Mouse (Mus musculus) urinary bladder, postnatal 10 days (tissue): Measurements from ENCODE around the gene Stag1.

Experiments
- DNase-seq: peaks from one replicate; pipeline ENCODE4 v3.0.0; 2022; ENCODE audit warnings: low spot score

The Stag1 gene

DNA sequence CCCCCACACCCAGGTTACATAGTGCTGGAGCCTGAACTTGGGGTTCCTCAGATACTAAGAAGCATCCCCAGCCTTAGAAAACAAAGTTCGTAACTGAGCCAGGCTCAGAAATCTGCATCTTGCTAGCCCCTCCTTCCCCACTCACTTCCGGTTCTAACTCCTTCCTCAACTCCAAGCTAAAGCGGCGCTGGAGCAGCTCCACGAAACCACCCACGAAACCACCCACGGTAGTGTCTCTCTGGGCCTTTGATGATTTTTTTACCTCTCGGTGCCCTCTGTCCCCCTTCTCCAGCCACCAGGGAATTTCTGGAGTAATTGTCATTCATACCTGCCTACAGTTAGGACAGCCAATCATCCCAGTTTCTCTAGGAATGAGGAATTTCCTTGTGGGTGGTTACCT lies at the start of gene Stag1:
TSS of gene Stag1 (plus strand) at position 253 of the 400 bp plus-strand sequence.
- no peak for DNase-seq

DNA sequence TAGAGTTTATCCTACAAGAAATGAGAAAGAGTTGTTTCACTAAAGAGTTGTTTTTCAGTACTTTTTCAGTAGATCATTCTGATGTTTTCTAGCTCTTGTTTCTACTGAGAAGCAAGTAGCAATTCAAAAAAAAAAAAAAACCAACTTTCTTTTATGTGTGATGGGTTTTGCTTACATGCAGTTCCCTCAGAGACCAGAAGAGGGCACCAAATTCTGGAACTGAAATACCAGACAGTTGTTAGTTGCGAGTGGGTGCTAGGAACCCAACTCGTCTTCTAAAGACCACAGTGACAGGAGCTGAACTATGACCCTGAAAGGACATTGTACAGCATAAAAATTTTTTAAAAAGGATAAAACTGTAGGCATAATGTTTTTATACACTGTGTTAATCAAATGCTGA lies 49.3 kb upstream of the Stag1 start:
- no peak for DNase-seq

DNA sequence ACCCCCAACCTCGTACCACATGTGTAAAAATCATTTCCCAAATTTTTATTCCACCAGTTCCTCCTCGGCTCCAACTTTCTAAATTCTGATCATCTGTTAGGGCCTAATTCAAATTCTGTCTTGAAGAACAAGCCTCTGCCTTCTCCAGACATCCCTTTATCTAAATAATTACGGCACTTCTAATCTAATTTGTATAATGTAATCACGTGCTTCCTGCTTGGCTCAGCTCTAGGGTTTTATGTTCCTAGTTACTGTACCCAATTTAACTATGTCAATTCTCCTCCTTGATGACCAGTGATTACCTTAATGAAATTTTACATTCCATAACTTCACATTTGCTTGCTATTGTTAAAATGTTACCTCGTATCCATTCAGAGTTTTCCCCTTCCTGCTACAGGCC lies 41.9 kb upstream of the Stag1 start:
- DNase-seq: no peak

DNA sequence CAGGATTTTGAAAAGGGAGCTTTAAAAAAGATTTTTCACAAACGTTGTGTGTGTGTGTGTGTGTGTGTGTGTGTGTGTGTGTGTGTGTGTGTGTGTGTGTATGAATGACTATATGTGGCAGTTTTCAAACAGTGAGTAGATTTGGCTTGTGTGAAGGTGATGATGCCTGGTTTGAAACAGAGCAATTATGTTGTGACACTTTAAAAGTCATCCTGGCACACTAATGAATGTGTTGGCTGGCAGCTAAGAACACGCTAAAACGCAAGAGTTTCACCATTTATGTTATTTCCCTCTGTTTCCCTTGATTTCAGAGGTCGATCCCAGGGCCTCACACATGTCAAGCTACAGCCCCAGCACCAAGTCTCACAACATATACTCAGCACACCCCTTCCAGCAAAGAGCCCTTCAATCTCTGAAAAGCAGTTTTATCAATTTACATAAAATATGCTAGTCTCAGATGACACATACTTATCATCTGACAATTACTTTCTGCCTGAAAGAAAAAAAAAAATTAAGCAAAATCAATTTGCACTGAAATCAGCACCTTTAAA lies 39.5 kb upstream of the Stag1 start:
- no peak for DNase-seq

DNA sequence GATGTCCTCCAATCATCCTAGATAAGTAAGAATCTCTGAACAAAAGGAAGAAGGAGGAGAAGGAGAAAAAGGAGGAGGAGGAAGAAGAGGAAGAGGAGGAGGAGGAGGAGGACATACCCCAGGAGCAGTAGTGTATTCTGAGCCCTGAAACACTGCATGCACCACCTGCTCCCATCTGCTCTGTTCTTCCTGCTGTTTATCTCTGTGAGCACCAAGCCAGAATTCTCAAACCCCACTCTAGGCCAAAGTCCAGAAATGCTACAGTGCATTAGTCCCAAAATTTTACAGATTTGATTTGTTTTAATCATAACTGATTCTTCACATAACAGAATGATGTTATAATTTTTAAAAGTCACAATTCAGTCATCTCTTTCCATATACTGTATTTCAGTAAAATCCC lies 38.6 kb upstream of the Stag1 start:
- no peak for DNase-seq

DNA sequence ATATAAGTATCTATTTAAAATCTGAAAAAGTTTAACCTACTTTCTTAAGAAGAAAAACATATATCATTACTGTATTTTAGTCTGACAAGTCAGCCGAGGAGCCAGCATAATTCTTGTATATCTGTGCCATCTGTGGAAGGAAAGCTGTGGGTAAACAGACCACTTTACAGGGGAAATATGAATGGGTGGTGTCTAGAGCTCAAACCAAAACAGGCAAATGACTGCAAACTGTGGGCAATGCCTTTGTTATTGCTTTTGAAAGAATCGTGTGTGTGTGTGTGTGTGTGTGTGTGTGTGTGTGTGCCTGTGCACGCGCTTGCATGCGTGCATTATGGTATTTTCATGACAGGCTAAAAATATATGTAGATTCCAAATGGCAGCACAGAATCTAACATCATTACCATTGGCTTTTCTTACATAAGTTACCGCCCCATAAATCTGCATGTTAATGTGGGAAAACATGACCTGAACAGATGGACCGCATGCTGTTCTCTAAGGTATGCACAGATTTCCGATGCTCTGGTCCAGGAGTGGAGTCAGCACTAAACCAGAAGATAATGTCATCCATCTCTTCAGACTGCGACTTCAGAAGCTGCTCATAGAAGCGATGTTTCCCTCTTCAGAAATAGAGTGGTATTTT lies 37.2 kb upstream of the Stag1 start:
- DNase-seq: no peak

DNA sequence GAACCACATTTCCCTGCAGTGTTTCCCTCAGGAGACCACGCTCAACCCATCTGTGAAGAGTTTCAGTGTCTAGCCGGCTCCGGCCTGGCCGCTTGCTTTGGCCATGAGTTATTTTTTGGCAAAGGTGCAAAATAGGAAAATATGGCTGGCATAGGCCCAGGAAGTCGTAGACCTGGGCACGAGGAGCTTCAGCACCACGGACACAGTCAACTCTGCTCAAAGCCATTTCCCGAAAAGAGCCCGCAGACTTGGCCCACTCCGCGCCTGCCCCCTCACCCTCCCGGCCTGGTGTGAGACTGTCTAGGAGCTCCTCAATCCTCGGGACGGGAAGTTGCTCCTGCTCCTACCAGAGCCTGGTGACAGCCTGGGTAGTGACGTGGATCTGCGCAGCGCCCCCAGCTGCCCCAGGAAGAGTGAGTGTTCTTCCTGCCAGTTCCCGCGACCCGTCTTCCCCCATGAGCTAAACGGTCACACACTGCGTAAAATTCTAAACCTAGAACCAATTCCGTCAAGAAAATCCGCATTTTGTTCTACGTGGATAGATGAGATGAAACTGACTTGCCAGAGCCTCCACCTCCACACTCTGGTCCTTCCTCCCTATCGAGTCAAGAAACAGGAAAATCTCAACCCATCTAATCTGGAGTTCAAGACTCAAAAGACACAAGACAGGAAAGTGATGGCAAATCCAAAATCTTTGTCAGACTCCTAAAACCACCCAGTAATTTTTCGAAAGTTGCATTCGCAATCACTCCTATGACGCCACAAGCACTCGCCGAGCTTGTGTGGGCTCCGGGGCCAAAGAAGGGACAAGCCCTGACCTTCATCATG lies 27.6 kb upstream of the Stag1 start:
- DNase-seq: no peak

DNA sequence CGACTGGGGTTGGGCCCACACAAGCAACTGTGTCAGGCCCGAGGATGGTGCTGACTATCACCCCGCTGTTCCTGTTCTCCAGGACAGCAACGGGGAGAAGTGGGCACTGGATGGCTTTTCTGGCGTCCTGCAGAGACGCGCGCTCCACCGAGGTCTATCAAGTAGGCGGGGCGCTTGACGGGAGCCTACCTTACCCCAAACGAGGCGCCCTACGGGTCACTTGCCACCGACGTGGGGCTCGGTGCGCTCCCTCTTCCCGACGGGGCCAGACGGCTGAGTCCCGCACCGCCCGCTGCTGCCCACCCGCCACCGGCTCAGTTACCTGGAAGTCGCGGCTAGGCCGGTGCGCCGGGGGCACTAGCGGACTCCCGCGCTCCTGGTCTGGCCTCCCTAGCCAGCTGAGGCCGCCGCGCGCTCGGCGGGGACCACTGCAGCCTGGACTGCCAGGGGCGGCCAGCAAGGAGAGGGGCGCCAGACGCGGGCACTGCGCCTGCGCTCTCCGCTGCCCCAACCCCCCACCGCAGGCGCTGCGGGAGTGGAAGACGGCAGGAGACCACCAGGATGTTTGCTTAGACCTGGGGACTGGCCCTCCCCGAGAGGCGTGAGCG lies 26.9 kb upstream of the Stag1 start, which contains the start of gene Slc35g2:
TSS of gene Slc35g2 (minus strand) at position 465 of the 608 bp plus-strand sequence.
- DNase-seq: no peak

DNA sequence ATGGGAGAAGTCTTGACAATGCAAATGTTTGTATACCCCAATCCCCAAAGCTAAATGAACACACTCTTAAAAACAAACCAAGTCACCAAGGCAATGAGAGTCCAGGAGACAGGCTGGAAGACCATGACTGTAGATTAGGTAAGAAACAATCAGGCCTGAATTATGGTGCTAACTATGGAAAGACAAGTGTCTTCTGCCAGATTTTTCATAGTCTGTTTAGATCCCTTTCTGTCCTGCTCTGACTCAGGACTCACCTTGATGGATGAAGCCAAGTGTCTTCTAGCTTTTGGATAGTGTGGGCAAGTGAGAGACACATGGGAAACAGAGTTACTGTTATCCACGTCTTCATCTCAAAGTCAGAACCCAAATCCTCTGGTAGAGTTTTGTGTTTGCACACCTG lies 26.1 kb upstream of the Stag1 start:
- DNase-seq: no peak

DNA sequence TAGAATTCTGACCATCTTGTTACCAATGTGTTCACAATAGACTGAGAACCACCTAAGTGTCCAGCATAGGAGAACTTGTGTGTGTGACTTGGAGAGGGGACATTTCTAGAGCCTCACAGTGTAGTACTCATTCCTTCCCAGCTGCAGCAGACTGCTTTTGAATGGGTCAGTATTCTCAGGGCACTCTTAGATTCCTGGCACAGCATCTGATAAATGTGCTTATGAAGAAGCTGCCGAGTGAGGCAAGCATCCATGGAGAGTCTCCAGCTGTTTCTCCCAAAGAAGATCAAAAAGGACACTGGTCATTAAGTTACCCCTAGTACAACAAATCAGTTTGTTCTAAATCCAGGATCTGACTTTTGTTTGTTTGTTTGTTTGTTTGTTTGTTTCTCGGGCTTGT lies 24.3 kb upstream of the Stag1 start:
- no peak for DNase-seq

DNA sequence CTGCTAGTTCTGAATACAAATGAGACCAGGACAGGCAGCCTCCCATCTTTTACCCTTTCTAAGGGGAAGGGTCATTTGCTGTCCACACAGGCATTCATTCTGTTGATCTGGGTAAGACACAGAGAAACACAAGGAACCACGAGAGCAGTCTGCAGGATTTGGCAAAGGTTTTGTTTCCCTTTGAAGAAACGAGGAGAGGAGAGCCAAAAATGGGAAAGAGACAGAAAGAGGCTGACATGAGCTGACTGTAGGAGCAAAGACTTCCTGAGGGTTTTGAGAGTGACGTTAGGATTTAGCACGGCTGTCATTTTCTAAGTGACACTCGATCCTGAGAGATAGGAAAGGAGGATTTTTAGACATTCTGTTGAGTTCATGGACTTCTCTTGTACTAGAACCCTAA lies 23.7 kb upstream of the Stag1 start:
- no peak for DNase-seq

DNA sequence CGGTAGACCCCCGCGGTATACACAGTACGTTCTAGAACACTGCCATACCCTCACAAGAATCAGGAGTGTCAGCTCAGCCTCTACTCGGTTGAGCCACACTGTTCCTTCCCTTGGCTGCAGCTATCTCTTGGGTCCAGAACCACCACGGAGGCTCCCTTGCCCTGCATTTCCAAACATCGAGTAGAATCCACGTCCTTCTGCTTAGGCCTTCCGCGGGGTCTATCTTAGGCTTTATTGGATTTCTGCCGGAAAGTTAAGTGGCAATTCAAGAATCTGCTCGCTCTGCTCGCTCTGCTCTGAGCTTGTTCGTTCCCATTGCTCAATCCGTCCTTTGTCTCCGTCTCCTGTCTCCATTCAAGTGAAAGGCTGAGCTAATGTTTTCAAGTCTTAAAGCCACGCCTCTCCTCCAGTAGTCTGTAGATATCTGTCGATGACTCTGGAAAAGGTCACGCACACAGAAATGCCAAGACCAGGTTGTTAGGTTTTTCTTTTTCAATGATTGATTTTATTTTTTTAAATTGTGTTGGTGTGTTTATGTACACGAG lies 17.3 kb upstream of the Stag1 start:
- no peak for DNase-seq

DNA sequence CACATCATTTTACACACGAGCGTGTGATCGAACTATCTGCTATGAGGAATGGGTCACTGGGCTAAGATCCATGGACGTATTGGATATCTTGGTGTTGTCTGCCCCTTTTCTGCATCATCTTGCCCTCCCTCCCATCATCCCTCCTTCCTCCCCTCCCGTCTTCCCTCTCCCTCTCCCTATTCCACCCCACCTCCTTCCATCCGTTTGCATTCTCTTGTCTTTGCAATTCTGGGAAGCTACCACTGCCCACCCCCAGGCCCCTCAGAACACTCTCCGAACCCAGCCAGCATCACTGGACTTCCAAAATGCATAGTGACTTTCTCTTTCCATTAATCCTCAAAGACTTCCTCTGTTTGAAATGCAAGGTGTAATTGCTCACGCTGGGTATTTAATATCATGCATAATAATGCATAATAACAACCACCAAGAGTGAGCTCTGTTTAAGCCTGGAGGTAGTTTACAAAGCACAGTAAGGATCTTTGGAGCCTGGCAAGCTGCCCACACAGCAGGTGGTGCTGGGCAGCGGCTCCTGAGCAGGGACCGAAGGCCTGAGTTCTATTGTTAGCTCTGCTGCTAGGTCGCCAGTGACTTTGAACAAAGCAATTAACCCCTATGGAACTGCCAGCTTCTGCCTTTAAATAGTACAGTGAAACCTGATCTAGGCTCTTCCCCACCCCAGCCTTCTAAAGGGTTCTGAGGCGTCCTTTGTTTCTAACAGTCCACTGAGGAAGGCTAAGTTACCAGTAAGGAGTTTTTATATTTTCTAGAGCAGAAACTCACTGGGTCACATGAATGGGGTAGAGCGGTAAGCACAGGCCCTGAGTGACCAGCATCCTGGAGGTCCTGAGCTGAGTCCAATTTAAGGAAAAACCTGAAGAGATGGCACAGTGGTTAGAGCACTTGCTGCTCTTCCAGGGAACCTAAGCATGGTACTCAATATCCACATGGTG lies 15.8 kb upstream of the Stag1 start:
- no peak for DNase-seq

DNA sequence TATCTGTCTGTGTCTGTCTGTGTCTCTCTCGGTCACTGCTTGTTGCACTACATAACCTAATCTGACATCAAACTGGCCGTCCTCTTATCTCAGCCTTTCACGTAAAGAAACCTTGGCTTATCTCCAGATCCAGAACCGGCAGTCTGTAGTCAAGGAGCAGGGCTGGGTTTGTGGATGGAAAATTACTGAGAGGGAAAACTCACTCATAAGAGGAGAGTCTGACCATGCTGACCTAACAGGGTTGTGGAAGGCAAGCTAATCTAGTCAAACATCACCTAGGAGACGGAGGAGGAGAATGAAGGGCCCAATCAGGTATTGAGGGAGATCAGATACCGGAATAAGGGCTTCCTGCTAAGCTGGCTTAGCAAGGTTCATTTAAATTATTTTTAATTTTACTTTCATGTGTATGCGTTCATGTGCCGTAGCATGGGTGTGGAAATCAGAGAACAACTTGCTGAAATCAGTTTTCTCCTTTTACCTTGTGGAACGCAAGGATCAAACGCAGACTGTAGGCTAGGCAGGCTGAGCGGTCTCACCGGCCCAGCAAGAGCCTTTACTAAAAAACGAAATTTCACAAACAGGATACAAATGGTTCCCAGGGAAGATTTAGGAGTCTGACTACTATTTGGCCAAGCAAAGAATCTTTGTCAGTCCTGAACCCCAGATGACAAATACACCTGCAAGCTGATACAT lies 14.6 kb upstream of the Stag1 start:
- no peak for DNase-seq

DNA sequence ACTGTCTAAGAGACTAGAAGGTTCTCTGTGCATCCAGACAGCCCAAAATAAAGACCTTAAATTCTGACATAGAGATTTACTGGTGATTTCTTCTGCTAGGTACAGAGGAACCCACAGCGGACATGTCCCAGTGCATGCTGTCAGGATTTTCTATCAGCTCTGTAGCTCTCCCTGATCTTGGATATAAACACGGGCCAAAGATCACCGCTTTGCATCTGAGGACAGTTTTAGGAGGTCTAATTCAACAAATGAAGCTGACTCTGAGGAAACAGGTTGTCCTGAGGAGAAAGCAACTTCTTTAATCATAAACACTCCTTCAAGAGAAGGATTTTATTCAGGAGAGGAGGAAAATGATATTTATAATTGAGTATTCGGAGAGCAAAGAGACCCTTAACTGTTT lies 13.6 kb upstream of the Stag1 start:
- DNase-seq: no peak

DNA sequence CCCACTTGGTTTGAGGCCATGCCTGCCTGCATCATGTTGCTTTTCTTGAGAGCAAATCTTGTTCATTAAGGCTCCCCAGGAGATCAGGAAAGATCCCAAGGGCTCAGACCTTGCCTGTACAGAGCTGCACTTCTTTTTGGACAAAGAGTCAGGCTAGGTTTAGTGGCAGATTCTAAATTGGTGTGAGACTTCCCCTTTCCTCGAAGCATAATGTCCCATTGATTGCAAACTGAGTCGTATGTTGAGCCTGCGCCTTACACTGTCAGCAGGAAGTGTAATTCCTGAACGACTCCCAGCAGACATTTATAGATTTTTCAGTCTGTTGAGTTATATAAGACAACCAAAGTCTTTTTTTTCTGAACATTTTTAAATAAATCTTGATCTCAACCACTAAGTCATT lies 7.1 kb upstream of the Stag1 start:
- no peak for DNase-seq

DNA sequence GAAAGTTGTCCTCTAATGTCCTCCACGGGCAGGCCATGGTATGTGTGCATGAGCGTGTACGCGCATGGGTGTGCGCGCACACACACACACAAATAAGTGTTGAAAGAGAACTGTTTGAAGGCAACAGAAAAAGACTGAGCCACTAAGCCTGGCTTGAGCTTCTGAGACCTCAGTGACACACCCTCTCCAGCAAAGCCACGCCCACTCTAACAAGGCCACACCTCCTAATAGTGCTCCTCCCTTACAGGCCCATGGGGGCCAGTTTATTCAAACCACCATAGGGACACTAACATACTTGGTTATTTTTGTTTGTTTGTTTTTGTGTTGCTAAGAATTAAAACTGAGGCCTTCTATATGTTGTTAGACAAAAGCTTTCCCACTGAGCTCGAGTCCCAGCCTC lies 1.3 kb upstream of the Stag1 start:
- DNase-seq: no peak

DNA sequence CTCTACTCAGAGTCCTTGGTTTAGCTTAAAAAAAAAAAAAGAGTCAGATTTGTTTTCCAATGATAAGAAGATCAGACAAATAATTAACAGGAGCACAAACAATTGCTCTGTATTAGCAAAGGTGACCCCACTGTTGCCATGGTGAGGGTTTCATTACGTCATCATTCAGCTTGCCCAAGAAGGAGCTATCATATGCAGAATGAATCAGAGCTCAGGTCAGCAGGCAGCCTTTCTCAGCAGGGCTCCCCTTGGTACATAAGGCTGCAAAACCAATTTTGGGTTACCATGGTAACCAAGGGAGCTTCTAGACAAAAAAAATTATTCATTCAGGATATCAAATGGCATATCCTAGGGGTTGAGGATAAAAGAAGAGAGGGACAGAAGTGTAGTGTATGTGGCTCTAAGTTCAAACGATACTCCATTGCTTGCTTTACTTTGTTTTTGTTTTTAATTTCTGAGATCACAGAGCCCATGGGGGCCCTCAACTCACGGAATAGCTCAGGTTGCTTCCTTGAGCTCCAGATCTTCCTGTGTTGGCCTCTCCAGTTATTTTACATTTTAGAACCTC lies 2.2 kb downstream of the Stag1 start:
- DNase-seq: no peak

DNA sequence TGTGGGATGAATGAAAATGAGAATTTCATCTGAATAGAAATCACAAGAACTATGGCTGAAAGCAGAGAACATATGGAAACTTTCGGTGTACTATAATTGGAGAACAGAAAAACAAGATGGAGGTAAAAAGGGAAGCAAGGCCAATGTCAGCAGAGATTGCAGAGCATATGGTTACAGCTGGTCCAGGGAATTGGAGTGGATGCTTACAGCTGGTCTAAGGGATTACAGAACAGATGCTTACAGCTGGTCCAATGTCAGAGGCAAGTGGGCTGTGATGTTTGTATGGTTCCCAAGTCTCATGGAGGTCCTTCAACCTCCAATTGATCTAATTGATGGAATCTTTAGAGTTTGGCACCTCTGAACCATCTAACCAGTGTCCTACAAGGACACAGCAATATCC lies 4.5 kb downstream of the Stag1 start:
- no peak for DNase-seq

DNA sequence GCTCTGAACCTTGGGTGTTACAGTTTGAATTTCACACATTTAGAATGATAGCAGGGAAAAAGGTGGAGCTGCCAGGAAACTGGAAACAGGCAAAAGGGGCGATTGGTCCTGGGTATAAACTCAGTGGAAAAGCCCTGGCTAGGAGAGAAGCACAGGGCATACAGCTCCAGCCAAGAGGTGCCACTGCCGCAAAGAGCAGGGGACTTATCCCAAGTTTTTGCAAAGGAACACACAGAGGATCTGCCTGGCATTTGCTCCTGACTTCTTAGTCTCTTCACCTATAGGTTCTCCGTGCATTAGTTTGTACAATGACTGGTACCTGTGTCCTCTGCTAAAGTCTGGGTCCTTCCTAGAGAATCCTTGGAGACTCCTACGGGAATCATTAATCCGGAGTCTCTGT lies 5.6 kb downstream of the Stag1 start:
- DNase-seq: no peak

DNA sequence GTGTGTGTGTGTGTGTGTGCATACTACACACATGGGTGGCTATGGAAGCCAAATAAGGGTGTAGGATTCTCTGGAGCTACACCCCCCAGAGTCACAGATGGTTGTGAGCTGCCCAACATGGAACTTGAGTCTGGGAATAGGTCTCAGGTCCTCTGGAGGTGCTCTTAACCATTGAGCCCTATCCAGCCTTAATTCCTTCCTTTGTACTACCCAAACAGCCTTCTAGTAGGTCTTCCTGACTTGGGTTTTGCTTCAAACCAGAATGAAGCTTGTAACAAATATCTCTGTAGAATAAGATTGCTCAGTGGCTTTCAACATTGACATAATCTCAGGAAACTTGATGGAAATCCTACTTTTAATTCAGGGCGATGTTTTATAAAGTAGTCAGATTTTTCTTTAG lies 7.9 kb downstream of the Stag1 start:
- no peak for DNase-seq
